Mouse (Mus musculus) myocyte (in vitro differentiated cells): ENCODE measurements around the gene Ndufa9.

Experiments used
- E2F4 ChIP-seq: IDR thresholded peaks from one replicate; pipeline ENCODE4 v1.6.1; 2011; ENCODE audit warnings: mild to moderate bottlenecking, control low read depth, moderate library complexity; ENCODE audit not compliant: insufficient read depth
- MAX ChIP-seq: IDR thresholded peaks from one replicate; pipeline ENCODE4 v1.6.1; 2011; ENCODE audit warnings: low read depth, mild to moderate bottlenecking, control low read depth
- MYOD1 ChIP-seq, 3 experiments: IDR thresholded peaks; one replicate each; pipeline ENCODE4 v1.6.1; 2011; ENCODE audit warnings: control low read depth in 2 of 3, low read depth in 2 of 3, mild to moderate bottlenecking in 2 of 3, moderate library complexity in 1 of 3; ENCODE audit not compliant: insufficient read length in 2 of 3, control insufficient read depth in 1 of 3
- POLR2A ChIP-seq: IDR thresholded peaks from one replicate; pipeline ENCODE4 v1.6.1; 2011; ENCODE audit warnings: low read depth, mild to moderate bottlenecking, control low read depth, moderate library complexity; ENCODE audit not compliant: insufficient read length
- POLR2AphosphoS2 ChIP-seq: IDR thresholded peaks from one replicate; pipeline ENCODE4 v1.6.1; 2011; ENCODE audit warnings: low read depth, control low read depth; ENCODE audit not compliant: insufficient read length
- REST ChIP-seq: IDR thresholded peaks from one replicate; pipeline ENCODE4 v1.6.1; 2011; ENCODE audit warnings: mild to moderate bottlenecking, control low read depth, moderate library complexity; ENCODE audit not compliant: insufficient read depth, insufficient read length
- SRF ChIP-seq: IDR thresholded peaks from one replicate; pipeline ENCODE4 v1.6.1; 2011; ENCODE audit warnings: low read depth; ENCODE audit not compliant: control insufficient read depth, insufficient read length
- TCF12 ChIP-seq: IDR thresholded peaks from one replicate; pipeline ENCODE4 v1.6.1; 2011; ENCODE audit warnings: mild to moderate bottlenecking, control low read depth; ENCODE audit not compliant: poor library complexity, insufficient read depth, severe bottlenecking
- USF1 ChIP-seq: IDR thresholded peaks from one replicate; pipeline ENCODE4 v1.6.1; 2011; ENCODE audit warnings: low read depth, mild to moderate bottlenecking, control low read depth, moderate library complexity

DNA sequence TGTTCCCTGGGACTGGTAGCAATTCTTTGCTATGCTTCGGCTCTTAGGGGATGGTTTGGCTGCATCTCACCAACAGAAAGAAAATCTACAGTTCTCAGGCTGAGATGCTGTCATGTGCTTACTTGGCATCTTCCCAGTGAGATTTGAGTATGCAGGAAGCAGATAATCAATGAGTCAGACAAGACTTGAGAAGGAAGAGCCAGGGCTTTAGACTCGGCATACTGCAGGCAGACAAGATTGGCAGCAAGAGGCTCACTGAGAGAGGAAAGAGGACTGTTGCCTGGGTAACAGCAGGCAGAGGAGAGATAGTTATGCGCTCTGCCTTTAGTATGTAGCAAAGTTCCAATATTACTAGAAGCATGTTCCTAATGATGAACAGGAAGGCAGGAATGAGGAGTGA is 25.8 kb downstream of the Ndufa9 start:
- TF ChIP-seq POLR2AphosphoS2 = no peak
- TF ChIP-seq TCF12 = no peak
- TF ChIP-seq POLR2A = no peak
- TF ChIP-seq REST = no peak
- no peak for TF ChIP-seq E2F4
- no peak for TF ChIP-seq MAX
- TF ChIP-seq USF1 = no peak
- no peak for TF ChIP-seq MYOD1 (IDR thresholded peaks at IDR 0.05; ENCODE audit: control insufficient read depth in 1 of 3, insufficient read length in 2 of 3, low read depth in 2 of 3)
- no peak for TF ChIP-seq SRF
